Mouse (Mus musculus) G1E-ER4 (cell line): Measurements from ENCODE around the gene Dazap2. TPM values are rescaled to one million over a fixed set of nuclear protein-coding genes. Genes with fewer than 3 reads are reported as not detected.

ENCODE experiments used
- GATA1 ChIP-seq: IDR thresholded peaks from one replicate; pipeline ENCODE4 v1.8.0; 2012; ENCODE audit warnings: low read length, inconsistent platforms
- polyA plus RNA-seq: library from polyadenylated mRNA; stranded (reverse); fragments of >175 nt; gene quantifications from 2 replicates; pipeline ENCODE4 v1.2.3, GENCODE M21; 2012

Dazap2 gene
- polyA plus RNA-seq, 1 experiment, result 45.1 TPM

DNA sequence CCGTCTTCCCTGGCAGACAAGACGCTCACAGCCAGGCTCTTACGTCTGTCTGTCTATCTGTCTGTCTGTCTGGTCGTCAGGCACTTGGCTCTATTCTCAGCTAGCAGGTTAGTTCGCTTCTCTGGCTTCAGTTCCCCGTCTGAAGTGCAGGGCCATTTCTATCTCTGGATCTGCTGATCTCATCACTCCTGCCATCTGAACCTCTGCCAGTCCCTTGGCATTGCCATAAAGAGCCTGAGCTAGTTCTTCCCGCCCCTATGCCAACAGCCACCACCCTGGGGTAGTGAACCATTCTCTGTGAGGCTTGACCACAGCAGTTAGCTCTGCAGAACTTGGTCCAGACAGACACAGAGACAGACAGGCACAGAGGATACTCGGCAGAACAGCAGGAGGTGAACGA lies 45.2 kb downstream of the Dazap2 start:
- TF ChIP-seq GATA1, result no peak

DNA sequence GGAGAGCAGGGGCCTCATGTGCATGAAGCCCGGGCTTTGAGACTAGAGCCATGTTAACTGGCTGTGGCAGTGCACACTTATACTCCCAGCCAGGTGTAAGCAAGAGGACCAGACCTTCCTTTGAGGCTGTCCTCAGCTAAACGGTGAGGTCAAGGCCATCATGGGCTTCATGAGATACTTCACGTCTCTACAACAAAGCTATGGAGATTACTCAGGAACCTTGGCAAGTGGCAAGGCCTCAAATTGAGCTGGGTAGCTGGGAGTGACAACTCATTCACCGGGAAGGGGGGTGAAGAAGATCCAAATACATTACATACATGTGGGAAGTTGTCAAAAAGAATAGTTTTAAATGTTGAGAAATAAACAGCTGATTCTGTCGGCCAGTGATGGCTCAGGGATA lies 45.7 kb downstream of the Dazap2 start:
- TF ChIP-seq GATA1, result no peak

DNA sequence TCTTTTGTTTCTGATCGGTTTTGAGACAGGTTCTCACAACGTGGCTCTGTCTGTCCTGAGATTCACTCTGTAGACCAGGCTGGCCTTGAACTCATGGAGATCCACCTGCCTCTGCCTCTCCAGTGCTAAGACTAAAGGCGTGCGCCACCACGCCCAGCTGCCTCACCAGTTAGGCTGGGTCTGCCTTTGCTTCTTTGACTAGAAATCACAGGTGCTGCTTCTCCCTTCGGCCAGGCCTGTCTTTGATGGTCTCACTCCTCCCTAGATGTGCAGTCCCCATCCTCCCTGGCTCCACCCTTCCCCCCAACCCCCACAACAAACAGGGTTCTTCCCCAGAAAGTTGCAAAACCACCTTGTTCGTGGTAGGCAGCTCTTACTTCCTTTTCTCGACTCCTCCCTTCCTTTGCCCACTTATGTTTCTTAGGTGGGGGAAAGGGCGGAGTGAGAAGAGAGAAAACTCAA lies 49.7 kb downstream of the Dazap2 start:
- TF ChIP-seq GATA1, result no peak

DNA sequence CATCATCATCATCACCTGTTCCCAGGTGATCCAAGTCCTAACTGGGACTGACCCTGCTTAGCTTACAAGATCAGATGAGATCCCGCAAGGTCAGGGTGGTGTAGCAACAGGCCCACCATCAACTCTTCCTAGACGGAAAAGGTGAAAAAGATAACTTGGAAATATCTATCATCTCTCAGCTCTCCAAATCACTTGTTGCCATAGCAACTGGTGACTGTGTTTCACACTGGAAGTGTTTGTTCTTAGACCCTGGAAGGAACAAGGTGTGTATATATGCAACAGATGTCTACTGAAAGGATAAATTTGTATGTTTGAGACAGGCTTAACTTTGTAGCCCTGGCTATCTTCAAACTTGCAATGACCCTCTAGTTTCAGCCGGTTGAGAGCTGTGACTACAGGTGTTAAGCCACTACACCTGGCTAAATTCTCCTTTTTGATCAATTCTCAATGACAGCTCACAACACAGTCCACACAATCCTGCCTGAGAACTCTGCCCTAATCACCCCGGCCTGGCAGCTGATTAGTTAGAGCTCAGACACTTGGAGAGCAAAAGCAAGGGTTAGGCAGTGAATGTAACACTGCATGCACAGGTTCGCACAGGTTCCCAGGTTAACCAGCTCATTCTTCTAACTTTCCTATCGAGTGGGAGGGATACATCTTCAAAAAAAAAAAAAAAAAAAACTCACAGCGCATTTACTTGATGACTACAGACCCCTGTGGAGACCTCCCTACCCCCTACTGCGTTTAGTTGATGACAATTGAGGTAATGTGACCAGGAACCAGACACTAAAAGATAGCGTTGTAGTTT lies 50.5 kb downstream of the Dazap2 start:
- TF ChIP-seq GATA1, result no peak

DNA sequence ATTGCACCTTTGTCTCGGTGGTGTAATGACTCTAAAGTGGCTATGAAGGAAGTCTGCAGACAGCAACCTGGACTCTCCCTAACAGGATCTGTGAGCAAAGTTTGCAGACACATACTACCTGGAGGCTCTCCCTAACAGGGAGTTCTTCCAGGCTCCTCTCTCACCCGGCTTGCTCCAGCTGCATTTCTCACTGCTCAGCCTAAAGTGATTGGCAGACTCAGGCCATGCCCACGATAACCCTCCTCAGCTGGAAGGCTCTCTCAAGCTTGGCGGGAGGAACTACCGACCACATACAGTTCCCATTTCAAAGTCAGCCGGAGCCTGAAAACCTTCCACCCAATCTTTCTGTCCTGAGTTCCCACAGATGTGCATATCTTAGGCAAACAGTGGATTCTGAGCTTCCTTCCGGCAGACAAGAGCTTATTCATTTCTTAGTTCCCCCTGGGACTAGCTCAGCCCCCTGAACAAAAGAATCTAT lies 51.1 kb downstream of the Dazap2 start:
- no peak for TF ChIP-seq GATA1

DNA sequence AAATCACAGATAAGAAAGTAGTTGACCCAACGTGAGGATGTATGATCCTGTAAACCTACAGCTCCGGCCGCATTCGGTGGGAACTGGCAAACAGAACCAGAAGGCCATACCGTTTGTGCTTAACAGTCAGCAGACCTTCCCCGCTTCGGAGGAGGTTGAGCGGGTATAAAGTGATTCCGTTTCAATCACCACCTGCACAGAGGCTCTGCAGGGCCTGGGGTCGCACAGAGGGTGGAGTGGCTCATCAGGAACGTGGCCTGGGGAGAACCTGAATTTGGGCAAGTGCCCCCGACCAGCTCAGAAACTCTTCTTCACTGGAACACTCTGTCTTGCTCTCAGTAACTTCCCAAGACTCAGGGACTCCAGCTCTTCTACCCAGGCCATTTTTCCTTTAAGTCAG lies 51.7 kb downstream of the Dazap2 start:
- no peak for TF ChIP-seq GATA1

DNA sequence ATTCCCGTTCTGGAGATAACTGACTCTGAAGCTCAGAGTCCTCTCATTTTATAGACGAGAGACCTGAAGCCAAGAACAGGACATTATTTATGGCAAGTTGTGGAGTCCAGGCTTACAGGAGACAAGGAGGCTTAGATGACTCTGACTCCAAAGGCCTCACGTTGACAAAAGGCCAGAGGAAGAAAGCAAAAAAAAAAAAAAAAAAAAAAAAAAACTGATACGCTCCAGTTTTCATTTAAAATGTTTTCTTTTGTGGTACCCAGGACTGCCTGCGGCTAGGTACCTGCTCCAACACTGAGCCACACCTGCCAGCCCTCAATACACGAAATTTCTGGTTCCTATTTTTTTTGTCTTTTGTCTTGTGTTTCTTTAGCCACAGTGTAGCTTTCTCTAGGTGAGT lies 52.3 kb downstream of the Dazap2 start:
- TF ChIP-seq GATA1, result no peak

DNA sequence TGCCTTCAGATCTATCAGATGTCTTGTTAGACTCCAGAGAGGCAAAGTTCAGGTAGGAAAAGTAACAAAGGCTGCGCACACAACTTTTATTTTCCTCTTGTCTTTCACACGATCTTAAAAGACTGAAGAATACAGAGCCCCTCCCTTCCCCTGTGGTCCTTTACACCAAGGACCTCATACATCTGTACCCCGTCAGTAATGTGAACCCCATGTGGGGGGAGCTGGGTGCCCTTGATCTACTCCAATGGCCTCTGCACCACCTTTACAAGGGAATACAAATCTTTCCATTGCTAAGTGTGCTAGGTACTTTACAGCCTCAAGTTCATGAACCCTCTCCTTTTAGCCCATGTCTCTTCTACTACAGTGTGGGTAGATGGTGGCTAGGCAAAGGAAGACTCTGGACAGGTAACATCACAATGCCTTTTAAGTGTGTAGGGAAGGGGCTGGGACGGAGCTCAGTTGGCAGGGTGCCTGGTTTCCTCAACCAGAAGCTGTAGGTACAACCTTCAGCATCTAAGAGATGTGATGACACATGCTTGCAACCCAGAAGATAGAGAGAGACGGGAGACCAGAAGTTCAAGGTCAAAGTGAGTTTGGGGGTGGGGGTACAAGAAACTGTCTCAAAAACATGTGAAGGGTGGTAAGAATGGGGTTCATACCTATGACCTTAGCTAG lies 52.9 kb downstream of the Dazap2 start:
- no peak for TF ChIP-seq GATA1

DNA sequence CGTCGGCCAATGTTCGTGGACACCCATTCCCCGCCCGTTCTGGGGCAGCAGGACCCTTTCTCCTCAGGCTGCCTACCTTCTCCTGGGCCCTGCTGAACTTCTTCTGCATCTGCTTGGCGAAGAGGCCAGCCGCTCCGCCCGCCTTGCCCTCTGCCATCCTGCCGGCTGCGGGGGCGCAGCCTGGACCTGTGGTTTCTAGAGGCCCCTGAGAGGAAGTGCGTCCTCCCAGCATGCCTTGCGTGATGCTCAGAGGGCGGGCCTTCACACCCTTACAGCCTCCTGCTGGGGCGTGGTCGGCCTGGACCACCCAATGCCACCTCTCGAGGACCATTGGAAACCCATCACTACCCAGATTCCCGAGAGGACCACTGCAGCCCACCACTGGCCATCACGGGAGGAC lies 54.2 kb downstream of the Dazap2 start, which contains the start of gene Bin2:
Gene Bin2 (minus strand): TSS at position 217 of the 400 bp plus-strand sequence.
- TF ChIP-seq GATA1, result no peak

DNA sequence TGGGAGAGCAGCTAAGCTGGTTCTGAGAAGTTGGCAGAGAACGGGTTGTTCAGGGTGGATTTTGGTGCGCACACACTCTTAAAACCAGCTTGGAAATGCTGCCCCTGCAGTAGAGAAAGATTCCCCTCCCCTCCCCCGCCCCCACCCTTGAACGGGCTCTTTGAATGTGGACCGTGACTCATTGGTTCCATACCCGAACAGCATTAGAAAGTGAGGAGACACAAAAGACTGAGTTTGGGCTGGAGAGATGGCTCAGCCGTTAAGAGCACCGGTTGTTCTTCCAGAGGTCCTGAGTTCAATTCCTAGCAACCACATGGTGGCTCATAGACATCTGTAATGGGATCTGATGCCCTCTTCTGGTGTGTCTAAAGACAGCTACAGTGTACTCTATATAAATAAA lies 54.9 kb downstream of the Dazap2 start:
- no peak for TF ChIP-seq GATA1

Other genes starting within 250 kb of the Dazap2 start
- not detected in 2 replicates for gene Gm5475, start 193.2 kb upstream of the Dazap2 start, polyA plus RNA-seq
- gene Slc11a2, start 190.3 kb upstream of the Dazap2 start, polyA plus RNA-seq, result 7.2 and 8.8 TPM in 2 replicates
- 24.8 and 47.3 TPM in 2 replicates for gene Letmd1, start 146.3 kb upstream of the Dazap2 start, polyA plus RNA-seq
- 1.0 and 1.1 TPM in 2 replicates for gene Csrnp2, start 119.9 kb upstream of the Dazap2 start, polyA plus RNA-seq
- 2.7 and 2.8 TPM in 2 replicates for gene Tfcp2, start 63.3 kb upstream of the Dazap2 start, polyA plus RNA-seq
- 0.03 and 0.11 TPM in 2 replicates for gene Pou6f1, start 15.4 kb upstream of the Dazap2 start, polyA plus RNA-seq
- not detected in 2 replicates for gene Smagp, start 21.6 kb downstream of the Dazap2 start, polyA plus RNA-seq
- 25.4 and 28.8 TPM in 2 replicates for gene Bin2, start 54.2 kb downstream of the Dazap2 start, polyA plus RNA-seq
- gene Cela1, start 72.6 kb downstream of the Dazap2 start, polyA plus RNA-seq, result 0.40 TPM in 1 of 2 replicates, not detected in the other
- gene Galnt6, start 114.0 kb downstream of the Dazap2 start, polyA plus RNA-seq, result not detected in 2 replicates
- gene Slc4a8, start 146.4 kb downstream of the Dazap2 start, polyA plus RNA-seq, result not detected in 2 replicates